Mouse (Mus musculus) frontal cortex, postnatal 14 days (tissue): ENCODE data around the gene Poldip2.
A peak's percentile ranks its signal among the peaks of the same experiment; 100 is the strongest.

ENCODE experiments used
- DNase-seq, 2 experiments: peaks; one replicate each; pipeline ENCODE4 v3.0.0; 2022; ENCODE audit warnings: low spot score in 2 of 2

The Poldip2 gene

GRCm38 (mm10) chr11:78540358-78540757 is 28.4 kb downstream of the Poldip2 start:
- DNase-seq = no peak

DNA sequence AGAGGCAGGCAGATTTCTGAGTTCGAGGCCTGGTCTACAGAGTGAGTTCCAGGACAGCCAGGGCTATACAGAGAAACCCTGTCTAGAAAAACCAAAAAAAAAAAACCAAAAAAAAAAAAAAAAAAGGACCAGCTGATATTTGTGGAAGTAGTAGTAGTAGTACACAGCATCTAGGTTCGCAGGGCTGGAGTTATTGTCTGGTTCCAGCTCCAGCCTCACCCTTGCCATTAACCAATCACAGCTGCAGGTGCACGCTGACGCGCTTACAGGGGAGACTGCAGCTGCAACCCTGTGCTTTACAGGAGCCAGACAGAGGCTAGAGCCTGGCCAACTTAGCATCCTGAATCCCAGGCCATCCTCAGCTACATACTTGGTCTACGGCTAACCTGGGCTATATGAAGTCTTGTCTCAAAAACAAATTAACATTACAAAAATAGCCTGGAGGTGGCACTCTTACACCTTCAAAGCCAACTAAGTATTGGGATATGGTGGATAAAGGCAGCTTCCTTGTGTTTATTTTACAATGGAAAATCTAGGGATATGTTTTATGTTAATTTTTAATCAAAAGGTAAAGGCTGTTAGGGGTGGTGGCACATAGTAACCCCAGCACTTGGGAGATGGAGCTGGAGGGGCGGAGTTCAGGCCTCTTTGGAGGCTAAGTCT is 32.6 kb downstream of the Poldip2 start:
- no peak for DNase-seq

GRCm38 (mm10) chr11:78545181-78545580 is 33.2 kb downstream of the Poldip2 start:
- DNase-seq = no peak

DNA sequence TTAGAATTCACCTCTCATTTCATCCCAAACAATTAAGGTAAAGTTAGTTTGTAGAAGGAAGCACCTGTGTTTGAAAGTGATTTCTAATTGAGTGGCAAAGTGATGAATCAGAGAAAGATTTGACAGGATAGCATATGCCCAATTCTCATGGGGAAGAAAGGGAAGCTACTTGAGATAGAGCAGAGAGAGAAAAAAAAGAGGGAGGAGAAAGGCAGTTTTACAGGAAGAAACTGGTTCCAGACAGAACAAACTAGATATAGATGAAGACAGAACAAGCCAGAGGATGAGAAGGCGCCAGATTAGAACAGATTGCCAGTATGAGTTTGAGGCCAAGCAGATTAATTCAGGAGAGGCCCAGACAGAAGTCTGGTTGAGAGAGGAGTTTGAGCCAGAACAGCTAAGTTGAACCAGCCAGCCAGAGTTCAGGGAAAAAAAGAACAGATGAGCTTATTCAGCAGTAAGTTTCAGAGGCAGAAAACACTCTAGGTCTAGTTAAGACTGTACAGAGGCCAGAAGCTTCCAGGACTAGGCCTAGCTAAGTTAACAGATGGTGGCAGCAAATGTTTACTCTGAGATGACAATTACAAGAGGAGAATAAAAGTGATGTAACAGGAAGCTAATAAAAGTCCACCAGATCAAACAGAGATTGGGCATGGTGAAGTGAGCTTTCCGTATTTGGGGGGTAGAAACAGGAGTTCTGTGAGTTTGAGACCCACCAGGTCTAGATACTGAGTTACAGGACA is 35.9 kb downstream of the Poldip2 start:
- DNase-seq = no peak

DNA sequence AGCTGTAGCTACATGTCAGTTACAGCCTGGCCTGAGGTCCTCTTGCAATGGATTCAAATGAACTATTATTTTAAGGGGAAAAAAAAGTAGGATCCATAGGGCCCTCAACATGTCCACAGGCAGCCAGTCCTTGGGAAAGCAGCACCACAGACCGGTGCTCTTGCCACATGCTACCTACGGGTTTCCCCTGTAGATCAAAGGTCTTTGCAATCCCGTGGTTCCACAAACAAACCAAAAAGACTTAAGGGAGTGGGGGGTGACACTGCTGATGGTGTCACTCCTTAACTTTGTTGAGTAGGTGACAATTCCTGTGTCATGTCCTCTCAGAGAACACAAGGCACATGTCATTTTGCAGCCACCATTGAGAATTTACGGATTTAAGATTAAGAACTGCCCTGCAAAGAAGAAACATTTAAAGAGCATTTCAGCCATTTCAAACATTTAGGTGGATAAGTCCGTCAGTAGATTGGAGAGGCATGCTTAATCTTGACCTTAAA is 37.5 kb downstream of the Poldip2 start:
- no peak for DNase-seq

GRCm38 (mm10) chr11:78550168-78551058 is 38.4 kb downstream of the Poldip2 start, which contains the start of gene Tmem97:
Gene Tmem97 (minus strand): TSS chr11:78550777.
- DNase-seq = peak; percentile 96 to 97

GRCm38 (mm10) chr11:78551059-78551398 is 39.0 kb downstream of the Poldip2 start:
- no peak for DNase-seq

GRCm38 (mm10) chr11:78555623-78556022 is 43.6 kb downstream of the Poldip2 start:
- no peak for DNase-seq

GRCm38 (mm10) chr11:78556070-78556469 is 44.1 kb downstream of the Poldip2 start:
- DNase-seq = no peak

DNA sequence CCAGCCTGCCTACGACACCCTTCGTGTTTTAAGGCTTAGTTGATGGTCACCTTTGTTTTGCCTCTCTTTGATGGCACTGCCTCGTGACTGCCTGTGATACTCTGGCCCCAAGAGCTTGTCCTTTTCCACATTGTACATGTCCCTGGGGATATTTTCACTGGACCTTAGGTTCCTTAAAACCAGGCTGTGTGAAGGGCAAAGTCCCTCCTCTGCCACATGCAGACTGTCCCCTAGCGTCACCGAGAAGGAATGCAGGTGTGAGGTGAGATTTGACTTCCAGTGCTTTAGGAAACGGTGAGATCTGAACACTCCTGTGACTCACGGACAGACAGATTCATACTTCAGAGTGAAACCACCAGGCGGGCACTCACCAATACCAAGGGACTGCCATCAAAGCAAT is 45.2 kb downstream of the Poldip2 start:
- DNase-seq = no peak

DNA sequence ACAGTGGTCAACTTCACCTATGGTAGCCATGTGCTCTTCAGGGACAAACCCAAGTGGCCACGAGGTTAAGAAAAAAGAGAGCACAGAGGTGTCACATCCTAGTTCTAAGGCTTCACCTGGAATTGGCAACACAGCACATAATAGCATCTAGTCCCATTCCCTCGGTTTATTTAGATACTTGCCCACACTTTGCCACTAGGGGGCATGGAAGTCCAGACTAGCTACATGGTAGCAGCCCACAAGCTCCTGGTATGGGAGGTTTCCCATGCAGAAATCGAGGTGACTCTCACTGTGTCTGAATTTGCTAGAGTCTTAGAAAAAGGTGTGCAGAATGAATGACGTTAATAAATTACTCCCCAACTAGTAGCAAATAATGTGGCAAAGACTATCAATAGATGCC is 48.5 kb downstream of the Poldip2 start:
- DNase-seq = peak; percentile 51 to 75

DNA sequence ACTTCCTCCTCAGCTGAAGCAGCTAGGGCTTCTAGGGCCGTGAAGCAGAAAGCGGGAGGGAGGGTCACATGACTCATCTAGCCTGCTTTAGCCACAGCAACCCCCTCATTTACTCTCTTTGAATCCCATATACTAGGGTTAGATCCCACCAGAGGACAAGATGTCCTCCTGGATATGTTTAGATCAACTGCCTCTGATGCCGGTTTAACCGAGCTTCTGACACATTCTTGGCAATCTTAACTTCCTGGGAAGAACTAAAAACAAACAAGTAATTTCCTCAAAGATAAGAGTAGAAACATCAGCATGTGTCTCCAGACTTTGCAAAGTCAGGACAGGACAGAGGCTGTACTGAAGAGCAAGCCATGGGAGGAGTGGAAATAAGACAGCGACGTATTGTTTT is 54.8 kb downstream of the Poldip2 start:
- DNase-seq = no peak

- no peak for DNase-seq
Measured at GRCm38 (mm10) chr11:78567614-78568013, 55.6 kb downstream of the Poldip2 start.

DNA sequence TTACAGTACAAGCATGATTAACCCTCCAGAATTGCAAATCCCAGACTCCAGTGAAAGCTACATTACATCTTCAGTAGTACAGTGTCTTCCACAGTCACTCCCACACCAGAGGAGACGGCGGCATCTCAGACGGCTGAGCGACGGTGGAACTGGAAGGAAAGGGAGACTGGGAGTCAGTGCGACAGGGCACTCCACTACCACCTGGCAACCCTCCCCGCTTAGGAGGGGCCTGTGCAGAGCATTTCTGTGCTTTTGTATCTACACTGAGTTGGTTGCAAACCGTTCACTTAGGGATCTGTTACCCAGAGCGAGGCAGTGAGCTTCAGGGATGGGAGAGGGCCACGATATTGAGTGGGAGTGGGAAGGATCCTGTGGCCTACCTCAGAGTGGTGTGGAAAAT is 56.8 kb downstream of the Poldip2 start:
- no peak for DNase-seq

DNA sequence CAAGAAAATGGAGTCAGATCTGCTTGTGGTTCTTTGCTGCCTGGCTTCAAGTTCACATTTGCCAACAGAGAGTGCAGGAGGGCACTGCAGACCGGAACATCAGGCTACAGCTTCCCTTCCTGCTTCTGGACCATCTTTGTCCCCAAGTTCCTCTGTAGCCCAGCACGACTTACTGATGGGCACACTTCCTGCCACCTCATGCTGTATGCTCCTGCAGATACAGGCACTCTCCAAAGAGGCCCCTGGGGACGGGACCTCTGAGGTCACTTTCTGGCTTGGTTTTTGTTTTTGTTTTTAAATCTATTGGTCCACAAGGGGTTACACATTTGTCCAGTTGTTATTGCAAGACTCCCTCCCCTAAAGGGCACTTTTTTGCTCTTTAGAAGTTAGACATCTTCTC is 57.8 kb downstream of the Poldip2 start:
- DNase-seq = no peak

DNA sequence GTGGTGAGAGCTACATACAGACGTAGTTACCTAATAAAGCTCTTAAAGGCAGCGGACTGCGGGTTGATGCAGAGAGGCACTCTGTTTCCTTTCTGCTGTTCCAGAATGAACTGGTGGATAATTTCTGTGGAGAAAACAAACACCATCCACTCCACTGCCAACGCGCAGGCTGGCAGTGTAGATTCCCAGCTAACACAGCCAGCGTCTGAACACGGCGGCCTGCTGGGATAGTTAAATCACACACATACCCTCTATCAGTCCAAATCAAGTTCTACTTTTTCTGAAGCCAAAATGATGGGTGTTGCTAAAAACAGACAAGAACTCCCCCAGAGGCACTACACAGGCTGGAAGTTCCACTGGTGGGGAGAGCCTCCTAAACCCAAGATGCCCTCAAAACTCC is 59.4 kb downstream of the Poldip2 start:
- DNase-seq = peak in 1 of 2 experiments; percentile 6

GRCm38 (mm10) chr11:78571854-78572253 is 59.9 kb downstream of the Poldip2 start:
- no peak for DNase-seq
